Mouse (Mus musculus): ENCODE data around the gene Fnip2.

DNA sequence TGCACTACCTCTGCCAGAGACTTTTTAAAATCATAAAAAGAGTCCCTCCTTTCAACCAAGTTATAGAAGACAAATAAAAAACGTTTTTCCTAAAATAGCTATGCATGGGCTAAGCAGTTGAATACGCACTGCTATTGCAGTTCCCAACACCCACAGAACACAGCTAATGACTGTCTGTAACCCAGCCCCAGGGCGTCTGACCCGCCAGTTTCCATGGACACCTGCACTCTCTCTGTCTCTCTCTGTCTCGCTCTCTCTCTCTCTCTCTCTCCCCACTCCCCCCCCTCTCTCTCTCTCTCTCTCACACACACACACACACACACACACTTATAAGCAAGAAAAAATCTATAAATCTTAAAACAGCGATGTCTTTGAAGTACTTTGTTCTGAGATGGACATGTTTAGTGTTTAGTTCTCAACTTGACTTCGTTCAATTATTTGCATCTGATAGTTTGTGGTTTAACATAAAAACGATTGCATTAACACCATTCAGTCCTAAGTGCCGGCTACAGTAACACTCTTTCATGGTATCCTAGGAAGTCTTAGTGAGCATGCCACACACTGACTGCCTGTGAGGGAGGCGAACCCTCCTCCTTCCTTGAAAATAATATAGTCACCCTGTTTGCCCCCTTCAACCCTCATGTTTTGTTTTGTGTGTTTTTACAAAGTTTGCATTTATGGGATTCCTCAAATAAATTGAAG is 157.5 kb downstream of the Fnip2 start:
- TF ChIP-seq ZC3H11A (IDR thresholded peaks at IDR 0.05; ENCODE audit: borderline replicate concordance, low read depth, low read length), result no peak
- no peak for TF ChIP-seq ZNF384 (IDR thresholded peaks at IDR 0.05; ENCODE audit: low read depth, low read length)
- no peak for TF ChIP-seq HCFC1 (IDR thresholded peaks at IDR 0.05; ENCODE audit: borderline replicate concordance, insufficient read depth, low read length)
